Mouse (Mus musculus): Measurements from ENCODE around the gene Olfr904.
"Not testable (repeated sequence)": the region's sequence is repeated elsewhere in the genome, so short reads cannot be mapped to it uniquely, and the experiment has no call there.

Gene Olfr904

GRCm38 (mm10) chr9:38462844-38463243 is at the start of gene Olfr904:
Gene Olfr904 (plus strand): TSS chr9:38463144.
- DNase-seq, result no peak

- DNase-seq, result not testable (repeated sequence)
These were observed 49.4 kb upstream of the Olfr904 start for GRCm38 (mm10) chr9:38413502-38413901.

- no peak for DNase-seq
These were observed 39.1 kb upstream of the Olfr904 start for GRCm38 (mm10) chr9:38423801-38424200.

- no peak for DNase-seq
These were observed 35.9 kb upstream of the Olfr904 start for GRCm38 (mm10) chr9:38427026-38427425.

- DNase-seq, result no peak
These were observed 33.8 kb upstream of the Olfr904 start, which contains the start of gene Olfr901 for GRCm38 (mm10) chr9:38429155-38429554. Gene Olfr901 (plus strand): TSS chr9:38429455.

- no peak for DNase-seq
These were observed 15.6 kb upstream of the Olfr904 start, which contains the start of gene Olfr902 for GRCm38 (mm10) chr9:38447352-38447751. Gene Olfr902 (plus strand): TSS chr9:38447652.

- no peak for DNase-seq
These were observed 7.9 kb downstream of the Olfr904 start, which contains the start of gene Olfr905 for GRCm38 (mm10) chr9:38470807-38471206. Gene Olfr905 (plus strand): TSS chr9:38471107.

- no peak for DNase-seq
These were observed 23.8 kb downstream of the Olfr904 start, which contains the start of gene Olfr906 for GRCm38 (mm10) chr9:38486785-38487184. Gene Olfr906 (plus strand): TSS chr9:38487085.

- DNase-seq, result no peak
These were observed 32.6 kb downstream of the Olfr904 start, which contains the start of gene Olfr907 for GRCm38 (mm10) chr9:38495501-38495900. Gene Olfr907 (plus strand): TSS chr9:38495801.

GRCm38 (mm10) chr9:38512353-38512752 is 49.4 kb downstream of the Olfr904 start:
- no peak for DNase-seq
